ENCODE assay signal across 7 mouse cellular contexts in genomic region chrX:101532347-101533221, GRCm38 (mm10). TPM values are rescaled to one million over a fixed set of nuclear protein-coding genes. Genes with fewer than 3 reads are reported as not detected.
A peak's percentile ranks its signal among the peaks of the same experiment; 100 is the strongest.
DNase-seq lines count a peak whose midpoint lies in the region; ATAC-seq lines count a peak whose summit lies in the region.

Gene Taf1 (plus strand): TSS chrX:101532734.

- no peaks in the 10 kb centered on the region for H3K4me1 ChIP-seq in intestine, embryonic 15.5 days (replicated peaks)
- peaks cover 7% of the 10 kb centered on the region for H3K4me1 ChIP-seq in midbrain, embryonic 10.5 days

- H3K9ac ChIP-seq in intestine, embryonic 15.5 days: peak within 1 kb of the TSS; percentile 64

- H3K4me2 ChIP-seq in intestine, embryonic 15.5 days (replicated peaks): peak within 1 kb of the TSS; percentile 57

- H3K9me3 ChIP-seq in intestine, embryonic 15.5 days: no peaks in the 10 kb centered on the region
- no peaks in the 10 kb centered on the region for H3K9me3 ChIP-seq in midbrain, embryonic 10.5 days (replicated peaks)

- no peaks in the 10 kb centered on the region for H3K36me3 ChIP-seq in intestine, embryonic 15.5 days
- peaks cover 26% of the 10 kb centered on the region for H3K36me3 ChIP-seq in midbrain, embryonic 10.5 days

- DNase-seq in adrenal gland, adult 2 months: peak; percentile 93
- peak; percentile 89 for DNase-seq in embryo, embryonic 11.5 days (ENCODE audit: low read depth, low spot score)
- peak; percentile 80 to 87 for DNase-seq in gastrocnemius, postnatal 36 days
- DNase-seq in left cerebral cortex, postnatal 25 days (ENCODE audit: low spot score in 2 of 2): peak; percentile 89 to 98
- peak; percentile 90 for DNase-seq in midbrain, embryonic 10.5 days (ENCODE audit: low spot score)
- peak; percentile 85 for DNase-seq in right cerebral cortex, postnatal 4 days

- peak; percentile 99 for ATAC-seq in intestine, embryonic 15.5 days

- 19% methylated on average over 47 of the region's 47 CpGs for WGBS in intestine, embryonic 15.5 days
- 16% methylated on average over 47 of the region's 47 CpGs for WGBS in midbrain, embryonic 10.5 days

- H3K27ac ChIP-seq in intestine, embryonic 15.5 days: peak within 1 kb of the TSS; percentile 68
- peak within 1 kb of the TSS; percentile 84 for H3K27ac ChIP-seq in midbrain, embryonic 10.5 days (replicated peaks)

- no peaks in the 10 kb centered on the region for H3K27me3 ChIP-seq in intestine, embryonic 15.5 days (replicated peaks)
- H3K27me3 ChIP-seq in midbrain, embryonic 10.5 days (ENCODE audit: low read depth, poor library complexity, severe bottlenecking): 0 out of 2 replicates have a peak, but pooled peaks cover 4% of the 10 kb centered on the region

- peak within 1 kb of the TSS; percentile 54 for H3K4me3 ChIP-seq in intestine, embryonic 15.5 days (replicated peaks)
- peak within 1 kb of the TSS; percentile 66 for H3K4me3 ChIP-seq in midbrain, embryonic 10.5 days

- intact Hi-C loops in gastrocnemius, postnatal 36 days (cut with DNase I): no loop called here
- intact Hi-C loops in left cerebral cortex, postnatal 25 days (cut with DNase I): loop anchor here (10.0 kb wide), 1 partner anchor 98 kb away; no protein-coding TSS in a partner anchor

RNA-seq across cellular contexts. Expression of gene Taf1, which starts in this region (rescaled TPM):
- 10 to 100 TPM; 31.8 to 37.3 TPM for total RNA-seq in adrenal gland, adult 2 months (2021)
- polyA plus RNA-seq in adrenal gland, adult 2 months (2012; rRNA removed): 0.91 and 1.9 TPM in 2 replicates
- 1 to 10 TPM; 5.8 to 8.2 TPM for total RNA-seq in gastrocnemius, postnatal 36 days (2021)
- 10.6 and 11.4 TPM in 2 replicates for polyA plus RNA-seq in intestine, embryonic 15.5 days (2015; fragmentation: Nextera tagmentation; extraction: Ambion mirVana)
- total RNA-seq in left cerebral cortex, postnatal 25 days (2021): 10 to 100 TPM; 47.2 to 48.5 TPM
- 19.3 and 21.8 TPM in 2 replicates for polyA plus RNA-seq in midbrain, embryonic 10.5 days (2016; fragmentation: Nextera tagmentation; extraction: Ambion mirVana)

Comparison
In these comparisons a context has a peak if more than half of its experiments do, and no peak if none do; other contexts are left out.
1. Peak in every context shown above with its lines: DNase-seq, ATAC-seq, H3K4me3 ChIP-seq and H3K27ac ChIP-seq.